Mouse (Mus musculus) spleen, adult 2 months (tissue): Measurements from ENCODE around the gene Wwox.

Experiments
- CTCF ChIP-seq: fragments of 200-500 bp; IDR thresholded peaks from 2 replicates; pipeline ENCODE4 v1.5.1; 2011; ENCODE audit warnings: mild to moderate bottlenecking, inconsistent platforms; ENCODE audit not compliant: insufficient read depth, insufficient read length, insufficient replicate concordance; ENCODE audit errors: extremely low read depth
- POLR2A ChIP-seq: fragments of 200-500 bp; IDR thresholded peaks from 2 replicates; pipeline ENCODE4 v1.6.1; 2011; ENCODE audit warnings: low read depth, low read length, inconsistent platforms

- TF ChIP-seq CTCF (no peak), POLR2A (no peak)
These were observed 7.4 kb downstream of the Wwox start for GRCm38 (mm10) chr8:114446884-114447283.
